Mouse (Mus musculus) forebrain, postnatal 0 days (tissue): ENCODE results near the gene Gabrd. TPM values are rescaled to one million over a fixed set of nuclear protein-coding genes. Genes with fewer than 3 reads are reported as not detected.

Experiments
- ATAC-seq: fragments of 200-750 bp; cut with Nextera tagmentation; 2 replicates; pipeline ENCODE4 v1.8.0; 2017; ENCODE audit warnings: mild to moderate bottlenecking, moderate library complexity
- DNase-seq: peaks from one replicate; pipeline ENCODE4 v3.0.0-alpha.2; 2015
- H3K27ac ChIP-seq: fragments of 300-500 bp; sonication (generic); 2 replicates; pipeline ENCODE4 v1.5.1; 2014; ENCODE audit warnings: low read depth, mild to moderate bottlenecking, antibody characterized with exemption, low read length, moderate library complexity, mixed read lengths
- H3K27me3 ChIP-seq: fragments of 300-500 bp; sonication (generic); 2 replicates; pipeline ENCODE4 v1.6.1; 2014; ENCODE audit warnings: mild to moderate bottlenecking, low read length, mixed read lengths; ENCODE audit not compliant: insufficient read depth
- H3K36me3 ChIP-seq: fragments of 300-500 bp; sonication (generic); 2 replicates; pipeline ENCODE4 v1.6.1; 2014; ENCODE audit warnings: mild to moderate bottlenecking, moderate library complexity; ENCODE audit not compliant: insufficient read depth
- H3K4me1 ChIP-seq: fragments of 300-500 bp; sonication (generic); 2 replicates; pipeline ENCODE4 v1.6.1; 2014; ENCODE audit warnings: antibody characterized with exemption; ENCODE audit not compliant: insufficient read depth
- H3K4me2 ChIP-seq: fragments of 300-500 bp; sonication (generic); 2 replicates; pipeline ENCODE4 v1.6.1; 2014; ENCODE audit warnings: low read depth, mild to moderate bottlenecking, moderate library complexity
- H3K4me3 ChIP-seq: fragments of 300-500 bp; sonication (generic); 2 replicates; pipeline ENCODE4 v1.5.1; 2014; ENCODE audit warnings: low read depth, low read length, mixed read lengths
- H3K9ac ChIP-seq: fragments of 300-500 bp; sonication (generic); 2 replicates; pipeline ENCODE4 v1.6.1; 2014; ENCODE audit warnings: mild to moderate bottlenecking
- H3K9me3 ChIP-seq: fragments of 300-500 bp; sonication (generic); 2 replicates; pipeline ENCODE4 v1.6.1; 2016; ENCODE audit warnings: low read length
- CTCF ChIP-seq: sonication (generic); IDR thresholded peaks from 2 replicates; pipeline ENCODE4 v1.5.1; 2016; ENCODE audit warnings: antibody characterized with exemption, control low read depth, low read depth
- WGBS: fragments of 180-500 bp; shearing (Covaris S2); extraction: QIAGEN DNeasy Blood & Tissue Kit; methylation state at CpG from one replicate; pipeline ENCODE4 v1.1.7; 2014; 5-methylcytosine and 5-hydroxymethylcytosine counted together
- polyA plus RNA-seq: library from polyadenylated mRNA; unstranded; fragments of >200 nt; fragmentation: Nextera tagmentation; extraction: Ambion mirVana; gene quantifications from 2 replicates; pipeline ENCODE4 v1.2.1, GENCODE M21; 2015
- total RNA-seq: library from RNA; depleted of rRNA; stranded (reverse); fragments of >200 nt; gene quantifications from 2 replicates; pipeline ENCODE4 v1.2.3, GENCODE M21; 2014

Gabrd gene
- total and polyA plus RNA-seq, 2 experiments from 2014 or later = 3.8 to 7.1 TPM

GRCm38 (mm10) chr4:155367739-155368138 lies 30.2 kb downstream of the Gabrd start:
- H3K27me3 ChIP-seq = peaks cover 5% of the 10 kb centered on the region
- TF ChIP-seq CTCF = no peak
- WGBS = 92% methylated on average over 9 of the region's 9 CpGs
- H3K27ac ChIP-seq = no peak overlapping the region
- no peak overlapping the region for H3K4me2 ChIP-seq
- H3K9me3 ChIP-seq = no peaks in the 10 kb centered on the region
- no peaks in the 10 kb centered on the region for H3K36me3 ChIP-seq
- ATAC-seq (no peak), DNase-seq (no peak)
- H3K9ac ChIP-seq = no peak overlapping the region
- H3K4me3 ChIP-seq = no peak overlapping the region
- H3K4me1 ChIP-seq = no peaks in the 10 kb centered on the region

- H3K4me1 ChIP-seq = no peaks in the 10 kb centered on the region
- TF ChIP-seq CTCF = no peak
- whole genome bisulfite sequencing = 90% methylated on average over 6 of the region's 6 CpGs
- no peaks in the 10 kb centered on the region for H3K9me3 ChIP-seq
- no peak for ATAC-seq
- H3K27ac ChIP-seq = no peak overlapping the region
- no peak for DNase-seq
- no peak overlapping the region for H3K4me3 ChIP-seq
- no peaks in the 10 kb centered on the region for H3K36me3 ChIP-seq
- peaks cover 14% of the 10 kb centered on the region for H3K27me3 ChIP-seq
- H3K9ac ChIP-seq = no peak overlapping the region
- no peak overlapping the region for H3K4me2 ChIP-seq
These were observed 31.1 kb downstream of the Gabrd start for GRCm38 (mm10) chr4:155366784-155367183.

GRCm38 (mm10) chr4:155362443-155362842 lies 35.5 kb downstream of the Gabrd start:
- Histone ChIP-seq H3K27me3 (peaks cover 46% of the 10 kb centered on the region), H3K9me3 (no peaks in the 10 kb centered on the region), H3K36me3 (no peaks in the 10 kb centered on the region), H3K4me1 (no peaks in the 10 kb centered on the region), H3K4me2 (no peak overlapping the region), H3K9ac (no peak overlapping the region), H3K27ac (no peak overlapping the region), H3K4me3 (no peak overlapping the region)
- WGBS = 42% methylated on average over 5 of the region's 5 CpGs
- no peak for TF ChIP-seq CTCF
- DNase-seq = no peak
- ATAC-seq = no peak

- peak within 1 kb of the TSS; percentile 35 for H3K4me3 ChIP-seq
- peaks cover 46% of the 10 kb centered on the region for H3K27me3 ChIP-seq
- H3K36me3 ChIP-seq = no peaks in the 10 kb centered on the region
- no peaks in the 10 kb centered on the region for H3K4me1 ChIP-seq
- no peaks in the 10 kb centered on the region for H3K9me3 ChIP-seq
- no peak for TF ChIP-seq CTCF
- peak; percentile 84 for ATAC-seq
- peak within 1 kb of the TSS; percentile 54 for H3K4me2 ChIP-seq
- WGBS = 1% methylated on average over 51 of the region's 51 CpGs
- peak; percentile 37 for DNase-seq
- H3K27ac ChIP-seq = no peak within 1 kb of the TSS
- H3K9ac ChIP-seq = no peak within 1 kb of the TSS
These were observed 36.6 kb downstream of the Gabrd start, which contains the start of gene Prkcz for GRCm38 (mm10) chr4:155361303-155361791. Gene Prkcz (minus strand): TSS chr4:155361361.

- H3K4me3 ChIP-seq = peak overlapping the region; percentile 35
- TF ChIP-seq CTCF = no peak
- no peaks in the 10 kb centered on the region for H3K9me3 ChIP-seq
- peak overlapping the region; percentile 54 for H3K4me2 ChIP-seq
- ATAC-seq (no peak), DNase-seq (no peak)
- H3K4me1 ChIP-seq = no peaks in the 10 kb centered on the region
- no peaks in the 10 kb centered on the region for H3K36me3 ChIP-seq
- H3K27ac ChIP-seq = no peak overlapping the region
- H3K27me3 ChIP-seq = peaks cover 46% of the 10 kb centered on the region
- no peak overlapping the region for H3K9ac ChIP-seq
- WGBS = 9% methylated on average over 41 of the region's 42 CpGs
These were observed 37.1 kb downstream of the Gabrd start for GRCm38 (mm10) chr4:155360856-155361255.

- no peak for TF ChIP-seq CTCF
- ATAC-seq = no peak
- WGBS = 47% methylated on average over 12 of the region's 12 CpGs
- no peaks in the 10 kb centered on the region for H3K36me3 ChIP-seq
- no peak overlapping the region for H3K4me3 ChIP-seq
- no peaks in the 10 kb centered on the region for H3K4me1 ChIP-seq
- H3K27ac ChIP-seq = no peak overlapping the region
- H3K9me3 ChIP-seq = no peaks in the 10 kb centered on the region
- H3K27me3 ChIP-seq = peaks cover 46% of the 10 kb centered on the region
- DNase-seq = no peak
- H3K4me2 ChIP-seq = no peak overlapping the region
- H3K9ac ChIP-seq = no peak overlapping the region
These were observed 38.1 kb downstream of the Gabrd start for GRCm38 (mm10) chr4:155359560-155360464.

GRCm38 (mm10) chr4:155357601-155358000 lies 40.3 kb downstream of the Gabrd start:
- H3K4me3 ChIP-seq = no peak overlapping the region
- WGBS = 52% methylated on average over 2 of the region's 2 CpGs
- no peak for DNase-seq
- no peaks in the 10 kb centered on the region for H3K36me3 ChIP-seq
- no peak overlapping the region for H3K27ac ChIP-seq
- peaks cover 40% of the 10 kb centered on the region for H3K27me3 ChIP-seq
- no peaks in the 10 kb centered on the region for H3K4me1 ChIP-seq
- no peak overlapping the region for H3K9ac ChIP-seq
- no peaks in the 10 kb centered on the region for H3K9me3 ChIP-seq
- no peak for ATAC-seq
- TF ChIP-seq CTCF = peak; percentile 35; the same call in 1 of the 2 replicates
- H3K4me2 ChIP-seq = no peak overlapping the region
